Comparison of ENCODE assay signal across 31 mouse cellular contexts in the genomic region with DNA sequence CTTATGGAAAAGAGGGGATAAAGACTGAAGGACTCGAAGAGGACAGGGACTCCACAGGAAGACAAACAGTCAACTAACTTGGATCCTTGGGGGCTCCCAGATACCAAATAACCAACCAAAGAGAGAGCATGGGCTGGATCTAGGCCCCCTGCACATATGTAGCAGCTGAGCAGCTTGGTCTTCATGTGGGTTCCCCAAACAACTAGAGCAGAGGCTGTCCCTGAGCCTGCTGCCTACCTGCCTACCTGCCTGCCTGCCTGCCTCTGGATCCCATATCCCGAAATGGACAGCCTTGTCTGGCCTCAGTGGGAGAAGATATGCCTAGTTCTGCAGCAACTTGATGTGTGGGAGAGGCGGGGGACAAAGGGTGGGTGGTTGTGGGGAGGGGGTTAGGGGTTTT.
"Had no signal": no experiment of that assay in that cellular context is flagged by ENCODE, and none has a peak within 500 bp of the region (broad histone marks: within the 10 kb centered on the region; RNA-seq: fewer than 3 reads in every experiment).

No protein-coding gene starts in this region.

- H3K27ac ChIP-seq: left cerebral cortex, adult 2 months; limb, embryonic 10.5 days; limb, embryonic 12.5 days; limb, embryonic 13.5 days; limb, embryonic 15.5 days; liver, embryonic 12.5 days; liver, embryonic 13.5 days; liver, embryonic 14.5 days; liver, embryonic 15.5 days; lung, embryonic 15.5 days; macrophage; midbrain, embryonic 10.5 days; midbrain, embryonic 12.5 days; midbrain, embryonic 13.5 days; neural tube, embryonic 12.5 days had no signal

- H3K4me2 ChIP-seq: limb, embryonic 12.5 days; limb, embryonic 13.5 days; limb, embryonic 15.5 days; liver, embryonic 11.5 days; liver, embryonic 12.5 days; liver, embryonic 13.5 days; liver, embryonic 15.5 days; lung, embryonic 14.5 days; lung, embryonic 15.5 days; midbrain, embryonic 12.5 days; midbrain, embryonic 13.5 days; neural tube, embryonic 12.5 days had no signal

- H3K36me3 ChIP-seq: limb, embryonic 10.5 days; limb, embryonic 12.5 days; limb, embryonic 13.5 days; limb, embryonic 15.5 days; liver, embryonic 12.5 days; liver, embryonic 13.5 days; liver, embryonic 15.5 days; lung, embryonic 15.5 days; midbrain, embryonic 10.5 days; midbrain, embryonic 12.5 days; midbrain, embryonic 13.5 days; neural tube, embryonic 12.5 days had no signal

- H3K9ac ChIP-seq: limb, embryonic 12.5 days; limb, embryonic 13.5 days; limb, embryonic 15.5 days; liver, embryonic 12.5 days; liver, embryonic 13.5 days; liver, embryonic 14.5 days; liver, embryonic 15.5 days; liver, postnatal 0 days; lung, embryonic 14.5 days; lung, embryonic 15.5 days; midbrain, embryonic 12.5 days; midbrain, embryonic 13.5 days; neural tube, embryonic 12.5 days had no signal

- H3K9me3 ChIP-seq: limb, embryonic 10.5 days; limb, embryonic 15.5 days; liver, embryonic 12.5 days; liver, embryonic 13.5 days; liver, embryonic 15.5 days; lung, embryonic 15.5 days; midbrain, embryonic 10.5 days; midbrain, embryonic 12.5 days; midbrain, embryonic 13.5 days; neural tube, embryonic 12.5 days had no signal

- ATAC-seq: liver, embryonic 12.5 days; liver, postnatal 0 days; lung, postnatal 0 days; midbrain, embryonic 13.5 days; midbrain, embryonic 16.5 days had no signal

- DNase-seq: left cerebral cortex, postnatal 4 days; liver; liver, embryonic 13.5 days; liver, postnatal 0 days; lung, adult 18-20 months; lung, adult 2 months; lung, embryonic 14.5 days; lung, postnatal 10 days; lung, postnatal 14 days; lung, postnatal 36 days; lung, postnatal 4 days; midbrain, embryonic 14.5 days had no signal

- H3K4me1 ChIP-seq: liver, embryonic 12.5 days; liver, embryonic 13.5 days; liver, embryonic 15.5 days; lung, embryonic 15.5 days; megakaryocyte, embryonic 14.5 days; midbrain, embryonic 12.5 days; midbrain, embryonic 13.5 days; neural tube, embryonic 12.5 days had no signal

- H3K4me3 ChIP-seq: left cerebral cortex, adult 2 months; limb, embryonic 10.5 days; limb, embryonic 12.5 days; limb, embryonic 13.5 days; limb, embryonic 15.5 days; liver, embryonic 12.5 days; liver, embryonic 13.5 days; liver, embryonic 15.5 days; lung, embryonic 15.5 days; megakaryocyte, embryonic 14.5 days; midbrain, embryonic 10.5 days; midbrain, embryonic 12.5 days; midbrain, embryonic 13.5 days; myocyte; neural tube, embryonic 12.5 days had no signal

- H3K27me3 ChIP-seq: limb, embryonic 12.5 days; liver, embryonic 12.5 days; liver, embryonic 13.5 days; liver, embryonic 15.5 days; lung, embryonic 15.5 days; megakaryocyte, embryonic 14.5 days had no signal
